Mouse (Mus musculus) MEL (cell line): ENCODE results near the gene Agbl5. TPM values are rescaled to one million over a fixed set of nuclear protein-coding genes. Genes with fewer than 3 reads are reported as not detected.

ENCODE experiments used
- DNase-seq: peaks from one replicate; pipeline ENCODE4 v3.0.0; 2011; ENCODE audit warnings: low read depth, low spot score
- H3K27ac ChIP-seq: 2 replicates; pipeline ENCODE4 v1.5.1; 2012; ENCODE audit warnings: low read depth, mild to moderate bottlenecking, control low read depth, low read length, moderate library complexity; ENCODE audit not compliant: control insufficient read depth
- H3K27me3 ChIP-seq, 2 experiments: fragments of 150-350 bp in 1 of 2; sonication (generic) in 1 of 2; 2 replicates each; pipeline ENCODE4 v1.6.1; 2012; ENCODE audit warnings: low read length in 2 of 2, mild to moderate bottlenecking in 2 of 2, improper control_type of control experiment in 1 of 2, moderate library complexity in 1 of 2; ENCODE audit not compliant: insufficient read depth in 2 of 2, control insufficient read depth in 1 of 2
- H3K36me3 ChIP-seq, 2 experiments: 2 replicates each; pipeline ENCODE4 v1.6.1; 2012 to 2014; ENCODE audit warnings: low read length in 2 of 2, improper control_type of control experiment in 1 of 2, inconsistent platforms in 1 of 2, mild to moderate bottlenecking in 1 of 2; ENCODE audit not compliant: insufficient read depth in 2 of 2, control insufficient read depth in 1 of 2
- H3K4me1 ChIP-seq, 2 experiments: fragments of 150-350 bp in 1 of 2; sonication (generic) in 1 of 2; 2 replicates each; pipeline ENCODE4 v1.6.1; 2012; ENCODE audit warnings: low read length in 2 of 2, improper control_type of control experiment in 1 of 2, mild to moderate bottlenecking in 1 of 2; ENCODE audit not compliant: insufficient read depth in 2 of 2, control insufficient read depth in 1 of 2
- H3K4me3 ChIP-seq, 2 experiments: fragments of 150-350 bp in 1 of 2; sonication (generic) in 1 of 2; 2 replicates each; pipeline ENCODE4 v1.5.1; 2012; ENCODE audit warnings: low read depth in 2 of 2, low read length in 2 of 2, mild to moderate bottlenecking in 2 of 2, moderate library complexity in 2 of 2, control low read depth in 1 of 2, improper control_type of control experiment in 1 of 2; ENCODE audit not compliant: control insufficient read depth in 1 of 2, insufficient read depth in 1 of 2
- H3K79me2 ChIP-seq: 2 replicates; pipeline ENCODE4 v1.6.1; 2012; ENCODE audit warnings: mild to moderate bottlenecking, low read length, moderate library complexity; ENCODE audit not compliant: control insufficient read depth, poor library complexity, insufficient read depth
- H3K9ac ChIP-seq: 2 replicates; pipeline ENCODE4 v1.6.1; 2012; ENCODE audit warnings: low read depth, mild to moderate bottlenecking, control low read depth, low read length, moderate library complexity; ENCODE audit not compliant: control insufficient read depth, poor library complexity, severe bottlenecking
- H3K9me3 ChIP-seq: fragments of 150-350 bp; sonication (generic); replicated peaks from 2 replicates; pipeline ENCODE4 v1.6.1; 2012; ENCODE audit warnings: mild to moderate bottlenecking, low read length, improper control_type of control experiment, moderate library complexity; ENCODE audit not compliant: insufficient read depth
- CHD1 ChIP-seq: IDR thresholded peaks from 2 replicates; pipeline ENCODE4 v1.6.1; 2012; ENCODE audit warnings: low read depth, mild to moderate bottlenecking, inconsistent platforms, low read length, improper control_type of control experiment
- E2F4 ChIP-seq: IDR thresholded peaks from 2 replicates; pipeline ENCODE4 v1.6.1; 2011; ENCODE audit warnings: low read depth, low read length, improper control_type of control experiment, borderline replicate concordance
- ELF1 ChIP-seq: IDR thresholded peaks from 2 replicates; pipeline ENCODE4 v1.6.1; 2014; ENCODE audit warnings: low read depth, mild to moderate bottlenecking, inconsistent platforms, low read length, improper control_type of control experiment, moderate library complexity
- EP300 ChIP-seq, 2 experiments: IDR thresholded peaks; 2 replicates each; pipeline ENCODE4 v1.6.1; 2011; ENCODE audit warnings: improper control_type of control experiment in 2 of 2, low read length in 2 of 2, low read depth in 1 of 2, mild to moderate bottlenecking in 1 of 2
- GABPA ChIP-seq: IDR thresholded peaks from 2 replicates; pipeline ENCODE4 v1.6.1; 2012; ENCODE audit warnings: low read depth, mild to moderate bottlenecking, inconsistent platforms, low read length, improper control_type of control experiment, moderate library complexity
- MAX ChIP-seq: IDR thresholded peaks from 2 replicates; pipeline ENCODE4 v1.6.1; 2011; ENCODE audit warnings: low read length, improper control_type of control experiment
- MAZ ChIP-seq: IDR thresholded peaks from 2 replicates; pipeline ENCODE4 v1.6.1; 2012; ENCODE audit warnings: low read depth, mild to moderate bottlenecking, inconsistent platforms, low read length, improper control_type of control experiment
- MYB ChIP-seq: IDR thresholded peaks from 2 replicates; pipeline ENCODE4 v1.6.1; 2011; ENCODE audit warnings: mild to moderate bottlenecking, low read depth, low read length, improper control_type of control experiment
- MYC ChIP-seq: IDR thresholded peaks from 2 replicates; pipeline ENCODE4 v1.6.1; 2011; ENCODE audit warnings: low read depth, mild to moderate bottlenecking, low read length, improper control_type of control experiment, moderate library complexity
- NRF1 ChIP-seq: IDR thresholded peaks from 2 replicates; pipeline ENCODE4 v1.6.1; 2014; ENCODE audit warnings: low read depth, mild to moderate bottlenecking, inconsistent platforms, low read length, improper control_type of control experiment, moderate library complexity; ENCODE audit not compliant: poor library complexity, insufficient read depth, severe bottlenecking
- POLR2A ChIP-seq, 2 experiments: IDR thresholded peaks; 2 replicates each; pipeline ENCODE4 v1.6.1; 2011 to 2012; ENCODE audit warnings: low read length in 2 of 2, mild to moderate bottlenecking in 2 of 2, control low read depth in 1 of 2, improper control_type of control experiment in 1 of 2, low read depth in 1 of 2, moderate library complexity in 1 of 2; ENCODE audit not compliant: control insufficient read depth in 1 of 2, insufficient read depth in 1 of 2, poor library complexity in 1 of 2
- POLR2AphosphoS2 ChIP-seq: IDR thresholded peaks from 2 replicates; pipeline ENCODE4 v1.6.1; 2011; ENCODE audit warnings: low read length, improper control_type of control experiment
- POLR2AphosphoS5 ChIP-seq: IDR thresholded peaks from 2 replicates; pipeline ENCODE4 v1.6.1; 2012; ENCODE audit warnings: low read depth, borderline replicate concordance, mild to moderate bottlenecking, inconsistent platforms, low read length, moderate library complexity, mixed read lengths
- RAD21 ChIP-seq: IDR thresholded peaks from 2 replicates; pipeline ENCODE4 v1.6.1; 2011; ENCODE audit warnings: mild to moderate bottlenecking, low read depth, low read length, improper control_type of control experiment
- RCOR1 ChIP-seq: IDR thresholded peaks from 2 replicates; pipeline ENCODE4 v1.6.1; 2012; ENCODE audit warnings: low read depth, mild to moderate bottlenecking, inconsistent platforms, low read length, improper control_type of control experiment
- SMC3 ChIP-seq: IDR thresholded peaks from 2 replicates; pipeline ENCODE4 v1.6.1; 2011; ENCODE audit warnings: low read depth, low read length, improper control_type of control experiment
- TAL1 ChIP-seq: IDR thresholded peaks from 2 replicates; pipeline ENCODE4 v1.6.1; 2012; ENCODE audit warnings: mild to moderate bottlenecking, inconsistent platforms, low read length, moderate library complexity, mixed read lengths
- TBP ChIP-seq: IDR thresholded peaks from 2 replicates; pipeline ENCODE4 v1.8.0; 2011; ENCODE audit warnings: low read depth, low read length, improper control_type of control experiment
- UBTF ChIP-seq: IDR thresholded peaks from 2 replicates; pipeline ENCODE4 v1.6.1; 2012; ENCODE audit warnings: low read depth, mild to moderate bottlenecking, inconsistent platforms, low read length, improper control_type of control experiment, moderate library complexity, borderline replicate concordance; ENCODE audit not compliant: insufficient read depth
- USF1 ChIP-seq: IDR thresholded peaks from 2 replicates; pipeline ENCODE4 v1.6.1; 2014; ENCODE audit warnings: low read depth, mild to moderate bottlenecking, inconsistent platforms, low read length, improper control_type of control experiment, moderate library complexity
- ZKSCAN1 ChIP-seq: IDR thresholded peaks from 2 replicates; pipeline ENCODE4 v1.6.1; 2012; ENCODE audit warnings: low read depth, mild to moderate bottlenecking, inconsistent platforms, low read length, improper control_type of control experiment, moderate library complexity
- polyA plus RNA-seq, 2 experiments: library from polyadenylated mRNA; stranded (reverse) in 1 of 2; unstranded in 1 of 2; fragments of >175 nt in 1 of 2; fragments of >200 nt in 1 of 2; gene quantifications; 2 replicates each; pipeline versions ENCODE4 v1.2.1 to v1.2.4; 2012; ENCODE audit warnings: low replicate concordance in 2 of 2, low read depth in 1 of 2; ENCODE audit not compliant: insufficient read length in 2 of 2, insufficient read depth in 1 of 2, missing spikeins in 1 of 2
- total RNA-seq: library from RNA; depleted of rRNA; stranded (reverse); fragments of 300-350 nt; gene quantifications from 2 replicates; pipeline ENCODE4 v1.2.3, GENCODE M21; 2012

Gene Agbl5
- total and polyA plus RNA-seq, 3 experiments, result 10.6 to 45.0 TPM; not detected in 1

GRCm38 (mm10) chr5:30869405-30870130, 18.9 kb upstream of the Agbl5 start (continued):
- TF ChIP-seq EP300 (IDR thresholded peaks at IDR 0.05; ENCODE audit: low read depth in 1 of 2, low read length in 2 of 2) (no peak), MYC (no peak), CHD1 (no peak), NRF1 (peak; percentile 51; the same call in 1 of the 2 replicates)

GRCm38 (mm10) chr5:30870131-30870406, 18.4 kb upstream of the Agbl5 start:
- Histone ChIP-seq H3K27me3 (no peaks in the 10 kb centered on the region), H3K79me2 (peaks cover 13% of the 10 kb centered on the region), H3K9me3 (no peaks in the 10 kb centered on the region), H3K4me1 (peaks cover 3 to 13% of the 10 kb centered on the region in 2 experiments), H3K9ac (peak overlapping the region; percentile 93), H3K27ac (0 out of 2 replicates have a peak overlapping the region, but pooled peaks have one; percentile 13), H3K4me3 (peak overlapping the region; percentile 79 to 90), H3K36me3 (peaks cover 9 to 16% of the 10 kb centered on the region in 2 experiments)
- DNase-seq, result no peak
- TF ChIP-seq POLR2A (IDR thresholded peaks at IDR 0.05; ENCODE audit: control insufficient read depth in 1 of 2, insufficient read depth in 1 of 2, low read depth in 1 of 2, low read length in 2 of 2, poor library complexity in 1 of 2), result no peak
- TF ChIP-seq MAX, result no peak
- no peak for TF ChIP-seq UBTF
- 0 out of 2 replicates have a peak, but pooled peaks have one; percentile 26 for TF ChIP-seq TBP
- 0 out of 2 replicates have a peak, but pooled peaks have one; percentile 24 for TF ChIP-seq MYC
- TF ChIP-seq GABPA, result no peak
- 0 out of 2 replicates have a peak, but pooled peaks have one; percentile 66 for TF ChIP-seq CHD1

GRCm38 (mm10) chr5:30872574-30872973, 15.9 kb upstream of the Agbl5 start:
- H3K9me3 ChIP-seq, result no peaks in the 10 kb centered on the region
- TF ChIP-seq RCOR1 (no peak), POLR2AphosphoS2 (0 out of 2 replicates have a peak, but pooled peaks have one; percentile 5)
- H3K9ac ChIP-seq, result no peak overlapping the region
- DNase-seq, result no peak
- H3K36me3 ChIP-seq, result peaks cover 9 to 26% of the 10 kb centered on the region in 2 experiments
- H3K4me3 ChIP-seq, result no peak overlapping the region
- peaks cover 13% of the 10 kb centered on the region for H3K79me2 ChIP-seq
- H3K27ac ChIP-seq, result no peak overlapping the region
- no peaks in the 10 kb centered on the region for H3K27me3 ChIP-seq
- peaks cover 3 to 13% of the 10 kb centered on the region in 2 experiments for H3K4me1 ChIP-seq

- Histone ChIP-seq H3K27ac (no peak overlapping the region), H3K9me3 (no peaks in the 10 kb centered on the region), H3K4me3 (no peak overlapping the region), H3K79me2 (peaks cover 13% of the 10 kb centered on the region), H3K27me3 (no peaks in the 10 kb centered on the region), H3K4me1 (peaks cover 3 to 6% of the 10 kb centered on the region in 2 experiments), H3K9ac (no peak overlapping the region), H3K36me3 (peaks cover 6 to 26% of the 10 kb centered on the region in 2 experiments)
- no peak for DNase-seq
- TF ChIP-seq E2F4, result no peak
- no peak for TF ChIP-seq ZKSCAN1
- no peak for TF ChIP-seq TAL1
- TF ChIP-seq TBP, result no peak
- TF ChIP-seq MAX, result no peak
- no peak for TF ChIP-seq USF1
- TF ChIP-seq MYC, result no peak
- TF ChIP-seq RAD21, result no peak
- no peak for TF ChIP-seq MYB
- TF ChIP-seq SMC3, result no peak
- TF ChIP-seq POLR2AphosphoS5, result no peak
- TF ChIP-seq MAZ, result no peak
- no peak for TF ChIP-seq ELF1
Observed at GRCm38 (mm10) chr5:30874365-30874764, 14.1 kb upstream of the Agbl5 start.
